Mouse (Mus musculus) heart, embryonic 16.5 days (tissue): ENCODE measurements at regions not wholly inside any gene's neighbourhood (a gene's known extent, or its start where the extent isn't known, plus 50 kb on each side); places are given as distances from the start of the nearest gene placed in this dataset.

Experiments
- ATAC-seq: fragments of 200-750 bp; cut with Nextera tagmentation; replicated peaks from 2 replicates; pipeline ENCODE4 v1.8.0; 2017; ENCODE audit warnings: moderate number of reproducible peaks; ENCODE audit not compliant: insufficient read depth, low FRiP score; ENCODE audit errors: extremely low read depth
- H3K27ac ChIP-seq: fragments of 300-500 bp; sonication (generic); 2 replicates; pipeline ENCODE4 v1.5.1; 2014; ENCODE audit warnings: mild to moderate bottlenecking, low read length, control low read depth, moderate library complexity
- H3K27me3 ChIP-seq: fragments of 300-500 bp; sonication (generic); 2 replicates; pipeline ENCODE4 v1.6.1; 2014; ENCODE audit warnings: low read length, mixed read lengths; ENCODE audit not compliant: control insufficient read depth, insufficient read depth
- H3K36me3 ChIP-seq: fragments of 300-500 bp; sonication (generic); 2 replicates; pipeline ENCODE4 v1.6.1; 2014; ENCODE audit not compliant: control insufficient read depth, insufficient read depth
- H3K4me1 ChIP-seq: fragments of 300-500 bp; sonication (generic); 2 replicates; pipeline ENCODE4 v1.6.1; 2014; ENCODE audit warnings: low read length, mixed read lengths; ENCODE audit not compliant: control insufficient read depth, insufficient read depth
- H3K4me2 ChIP-seq: fragments of 300-500 bp; sonication (generic); 2 replicates; pipeline ENCODE4 v1.6.1; 2014; ENCODE audit warnings: low read depth, mild to moderate bottlenecking, control low read depth, low read length
- H3K4me3 ChIP-seq: fragments of 300-500 bp; sonication (generic); 2 replicates; pipeline ENCODE4 v1.5.1; 2014; ENCODE audit warnings: mild to moderate bottlenecking, control low read depth, low read length
- H3K9ac ChIP-seq: fragments of 300-500 bp; sonication (generic); 2 replicates; pipeline ENCODE4 v1.6.1; 2014; ENCODE audit warnings: low read length, control low read depth
- H3K9me3 ChIP-seq: fragments of 300-500 bp; sonication (generic); replicated peaks from 2 replicates; pipeline ENCODE4 v1.6.1; 2016; ENCODE audit warnings: low read length; ENCODE audit not compliant: control insufficient read depth
- WGBS: fragments of 180-500 bp; shearing (Covaris S2); extraction: QIAGEN DNeasy Blood & Tissue Kit; methylation state at CpG from one replicate; pipeline ENCODE4 v1.1.7; 2014; 5-methylcytosine and 5-hydroxymethylcytosine counted together

- H3K27ac ChIP-seq: no peak overlapping the region
- H3K9me3 ChIP-seq: no peaks in the 10 kb centered on the region
- H3K36me3 ChIP-seq: no peaks in the 10 kb centered on the region
- no peak for ATAC-seq
- H3K4me1 ChIP-seq: no peaks in the 10 kb centered on the region
- no peak overlapping the region for H3K9ac ChIP-seq
- H3K27me3 ChIP-seq: no peaks in the 10 kb centered on the region
- 64% methylated on average over 2 of the region's 2 CpGs for WGBS
- H3K4me3 ChIP-seq: no peak overlapping the region
- no peak overlapping the region for H3K4me2 ChIP-seq
Observed at GRCm38 (mm10) chr7:129155577-129155976, 101.3 kb upstream of the Plpp4 start.

DNA sequence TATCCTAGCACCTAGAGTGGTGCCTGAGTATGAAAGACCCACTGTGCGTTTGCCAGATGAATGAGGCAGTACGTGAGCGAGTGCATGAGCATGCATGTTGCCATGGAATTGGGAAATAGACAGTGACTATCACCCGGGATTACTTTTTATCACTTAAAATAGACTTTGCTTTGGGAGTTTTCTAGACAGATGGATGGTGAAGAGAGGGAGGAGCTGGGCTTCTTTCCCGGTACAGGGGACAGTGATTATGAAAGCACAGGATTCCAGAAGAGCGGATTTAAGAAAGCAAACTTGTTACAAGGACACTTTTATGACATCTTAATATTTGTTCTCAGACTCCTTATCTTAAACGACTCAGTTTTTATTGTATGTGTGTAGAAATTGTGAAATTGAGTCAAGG lies 86.9 kb upstream of the Plpp4 start:
- Histone ChIP-seq H3K27me3 (no peaks in the 10 kb centered on the region), H3K4me3 (no peak overlapping the region), H3K9me3 (no peaks in the 10 kb centered on the region), H3K36me3 (no peaks in the 10 kb centered on the region), H3K9ac (no peak overlapping the region), H3K4me2 (no peak overlapping the region), H3K4me1 (no peaks in the 10 kb centered on the region), H3K27ac (no peak overlapping the region)
- no peak for ATAC-seq
- WGBS: 77% methylated on average over 7 of the region's 7 CpGs

- H3K27ac ChIP-seq: no peak overlapping the region
- no peak overlapping the region for H3K4me3 ChIP-seq
- WGBS: 73% methylated on average over 1 of the region's 1 CpGs
- no peak for ATAC-seq
- no peaks in the 10 kb centered on the region for H3K36me3 ChIP-seq
- no peak overlapping the region for H3K9ac ChIP-seq
- H3K4me2 ChIP-seq: no peak overlapping the region
- H3K4me1 ChIP-seq: no peaks in the 10 kb centered on the region
- no peaks in the 10 kb centered on the region for H3K27me3 ChIP-seq
- no peaks in the 10 kb centered on the region for H3K9me3 ChIP-seq
Observed at GRCm38 (mm10) chr7:129190933-129191332, 65.9 kb upstream of the Plpp4 start.

- WGBS: 79% methylated on average over 5 of the region's 5 CpGs
- no peaks in the 10 kb centered on the region for H3K27me3 ChIP-seq
Observed at GRCm38 (mm10) chr7:129207029-129207428, 49.8 kb upstream of the Plpp4 start.

More at GRCm38 (mm10) chr7:129207029-129207428, 49.8 kb upstream of the Plpp4 start:
- H3K36me3 ChIP-seq: no peaks in the 10 kb centered on the region
- H3K9me3 ChIP-seq: no peaks in the 10 kb centered on the region
- H3K4me3 ChIP-seq: no peak overlapping the region
- H3K9ac ChIP-seq: no peak overlapping the region
- no peak overlapping the region for H3K4me2 ChIP-seq
- H3K4me1 ChIP-seq: no peaks in the 10 kb centered on the region
- no peak for ATAC-seq
- H3K27ac ChIP-seq: no peak overlapping the region
